Mouse (Mus musculus): ENCODE measurements around the gene Serpina3j.

DNA sequence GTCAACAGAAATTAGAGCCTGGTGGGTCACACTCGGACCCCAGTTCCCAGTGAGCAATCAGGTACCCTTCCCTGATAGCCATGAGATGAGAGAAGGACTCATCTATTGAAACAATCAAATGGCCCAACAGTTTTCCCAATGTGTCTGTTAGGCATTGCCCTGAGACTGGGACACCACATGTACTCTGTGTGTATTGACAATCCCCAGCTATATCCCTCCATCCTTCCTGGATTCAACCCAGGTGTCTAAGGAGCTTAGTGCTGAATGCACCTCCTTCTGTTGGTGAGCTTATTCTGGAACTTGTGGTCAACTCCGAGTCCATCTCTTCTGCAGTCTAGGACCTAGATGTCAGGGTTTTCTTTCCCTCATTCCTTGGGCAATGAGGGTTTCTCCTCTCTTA is 32.7 kb downstream of the Serpina3j start:
- TF ChIP-seq CTCF (IDR thresholded peaks at IDR 0.05; ENCODE audit: extremely low read depth, insufficient read depth, insufficient read length, insufficient replicate concordance) (no peak), POLR2A (IDR thresholded peaks at IDR 0.05; ENCODE audit: low read depth, low read length) (no peak)
